Mouse (Mus musculus) gastrocnemius, postnatal 25 days (tissue): ENCODE data around the gene Ddx47. TPM values are rescaled to one million over a fixed set of nuclear protein-coding genes. Genes with fewer than 3 reads are reported as not detected.

Experiments used
- DNase-seq: peaks from one replicate; pipeline ENCODE4 v3.0.0; 2022
- total RNA-seq, 2 experiments: library from RNA; stranded (reverse); gene quantifications; 1 replicate in 1 of 2; 2 replicates in 1 of 2; pipeline ENCODE4 v1.2.3; 2021

Gene Ddx47
- total RNA-seq, 2 experiments from 2014 or later = 26.1 to 26.4 TPM

DNA sequence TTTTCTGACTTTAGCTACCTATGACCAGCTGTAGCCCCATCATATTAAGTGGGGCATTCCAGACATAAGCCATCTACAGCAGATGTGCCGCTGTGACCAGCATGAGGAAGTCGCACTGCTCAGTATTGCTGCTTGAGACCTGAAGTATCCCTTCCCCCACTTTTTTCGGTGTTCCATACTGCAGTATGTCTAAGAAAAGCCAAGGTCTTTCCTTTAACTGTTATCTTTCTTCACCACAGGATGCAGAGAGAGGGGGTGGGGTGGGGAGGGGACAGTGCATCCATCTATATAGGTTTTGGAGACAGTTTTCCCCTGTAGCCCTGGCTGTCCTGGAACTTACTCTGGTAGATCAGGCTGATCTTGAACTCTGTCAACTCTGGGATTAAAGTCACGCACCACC is 5.0 kb upstream of the Ddx47 start:
- no peak for DNase-seq

DNA sequence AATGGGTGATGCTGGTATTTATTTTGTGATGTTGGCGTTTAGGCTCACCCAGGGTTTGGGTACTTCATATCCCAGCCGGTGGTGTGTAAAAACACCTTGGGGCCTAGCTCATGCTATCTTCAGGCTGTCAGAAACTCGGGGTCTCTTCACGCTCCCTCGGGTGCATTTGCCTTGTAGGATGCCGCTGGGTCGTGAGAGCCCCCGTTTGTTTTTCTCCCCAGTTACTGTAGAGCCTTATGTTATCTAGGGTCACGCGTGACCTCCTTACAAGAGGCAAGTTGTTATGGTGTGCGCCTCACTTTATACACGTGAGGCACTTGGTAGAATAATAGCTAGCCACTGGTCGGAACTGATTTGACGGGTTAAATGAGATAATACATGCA is 313 bp downstream of the Ddx47 start:
- DNase-seq = no peak

GRCm38 (mm10) chr6:135017211-135017610 is 5.8 kb downstream of the Ddx47 start:
- DNase-seq = no peak

GRCm38 (mm10) chr6:135019564-135019963 is 8.2 kb downstream of the Ddx47 start:
- DNase-seq = no peak

- no peak for DNase-seq
Measured at GRCm38 (mm10) chr6:135021633-135022032, 10.2 kb downstream of the Ddx47 start.

GRCm38 (mm10) chr6:135023379-135023778 is 12.0 kb downstream of the Ddx47 start:
- no peak for DNase-seq

- no peak for DNase-seq
Measured at GRCm38 (mm10) chr6:135024781-135025420, 13.5 kb downstream of the Ddx47 start.

DNA sequence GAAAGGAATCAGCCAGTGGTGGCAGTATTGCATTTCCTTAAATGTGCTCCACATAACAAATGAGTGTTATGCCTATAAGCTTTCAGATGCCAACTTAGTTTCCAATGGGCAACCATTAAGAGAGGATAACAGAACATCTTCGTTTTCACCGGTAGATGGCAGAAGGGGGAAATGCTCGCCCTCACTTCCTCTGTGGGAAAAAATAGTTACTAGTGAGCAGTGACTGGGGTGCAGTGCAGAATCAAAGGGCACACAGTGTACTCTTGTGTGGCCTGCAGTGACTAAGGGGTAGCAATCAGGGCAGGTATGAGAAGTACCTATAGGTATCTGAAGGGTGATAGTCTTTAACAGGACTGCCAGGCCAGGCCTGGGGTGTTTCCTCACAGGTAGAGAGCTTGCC is 14.8 kb downstream of the Ddx47 start:
- no peak for DNase-seq

DNA sequence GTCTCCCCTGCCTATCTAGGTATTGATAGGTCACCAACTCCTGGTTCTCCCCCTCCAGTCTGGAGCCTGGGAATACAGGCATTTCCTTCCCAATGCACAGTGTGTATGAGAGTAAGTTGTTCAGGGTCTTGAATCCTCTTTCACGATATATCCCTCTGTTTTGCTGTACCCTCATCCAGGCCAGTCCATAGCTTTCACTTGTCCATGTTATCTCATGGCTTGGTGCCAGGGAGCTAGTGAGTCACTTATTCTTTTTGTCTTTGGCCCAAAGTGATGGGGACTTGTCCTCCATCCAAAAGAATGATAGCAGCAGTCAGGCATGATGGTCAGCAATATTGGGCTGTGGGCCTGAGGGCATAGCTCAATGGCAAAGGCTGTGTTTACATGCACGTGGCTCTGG is 15.3 kb downstream of the Ddx47 start:
- no peak for DNase-seq

DNA sequence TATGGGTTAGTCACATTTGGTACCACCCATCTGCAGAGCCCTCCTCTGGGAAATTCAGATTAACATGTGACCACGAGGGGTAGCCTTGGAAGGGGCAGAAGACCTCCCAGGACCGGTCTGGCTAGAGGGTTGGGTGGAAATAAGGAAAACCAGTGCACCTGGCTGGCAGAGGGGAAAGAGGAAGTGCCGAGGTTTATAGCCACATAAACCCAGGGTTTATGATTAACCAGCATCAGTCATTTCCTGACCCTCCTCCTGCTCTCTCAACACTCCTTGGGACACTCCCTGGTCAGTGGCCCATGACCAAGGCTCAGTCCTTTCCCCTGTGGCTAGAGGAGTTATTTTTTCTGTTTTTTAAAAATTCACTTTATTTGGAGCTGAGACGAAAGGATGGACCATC is 17.8 kb downstream of the Ddx47 start:
- no peak for DNase-seq

DNA sequence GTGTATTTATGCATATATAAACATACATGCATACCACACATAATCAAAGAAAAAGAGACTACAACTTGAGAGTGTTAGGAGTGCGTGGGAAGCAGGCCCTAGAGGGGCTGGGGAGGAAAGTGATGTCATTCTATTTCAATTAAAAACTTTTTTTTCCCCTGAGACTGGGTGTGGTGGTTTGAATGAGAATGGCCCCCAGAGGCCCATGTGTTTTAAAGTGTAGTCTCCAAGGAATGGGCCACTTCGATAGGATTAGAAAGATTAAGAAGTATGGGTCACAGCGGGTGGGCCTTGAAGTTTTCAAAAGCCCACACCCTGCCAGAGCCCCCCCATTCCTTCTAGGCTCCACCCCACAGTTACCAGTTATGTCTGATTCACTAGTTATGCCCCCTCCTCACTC is 27.3 kb downstream of the Ddx47 start:
- no peak for DNase-seq

DNA sequence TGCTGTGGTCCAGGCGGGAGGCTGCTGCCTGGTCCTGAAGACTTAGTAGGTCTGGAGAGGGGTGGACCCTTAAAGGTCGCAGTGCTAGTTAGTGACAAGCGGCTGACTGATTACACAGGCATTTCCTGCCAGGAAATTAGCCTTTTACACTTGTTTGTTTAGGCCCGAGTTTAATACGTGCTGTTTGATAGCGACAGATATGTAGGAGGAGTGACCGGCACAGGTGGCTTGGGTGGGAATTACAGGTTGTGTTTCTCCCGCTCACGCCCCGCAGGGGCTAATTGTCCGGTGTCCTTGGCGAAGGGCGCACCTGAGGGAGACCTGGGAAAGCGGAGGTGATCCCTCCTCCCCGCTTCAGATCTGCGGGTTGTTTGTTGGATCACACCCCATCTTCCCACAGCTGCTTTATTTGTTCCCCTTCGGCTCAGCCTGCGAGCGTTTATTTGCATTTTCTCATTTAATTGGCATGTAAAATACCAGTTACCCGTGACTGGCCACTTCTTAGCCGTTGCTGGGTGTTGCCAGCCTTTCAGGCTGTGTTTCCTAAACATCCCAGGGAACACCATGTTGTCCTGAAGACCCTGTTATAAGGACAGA is 29.0 kb downstream of the Ddx47 start:
- DNase-seq = no peak

GRCm38 (mm10) chr6:135041930-135042329 is 30.5 kb downstream of the Ddx47 start:
- DNase-seq = no peak

DNA sequence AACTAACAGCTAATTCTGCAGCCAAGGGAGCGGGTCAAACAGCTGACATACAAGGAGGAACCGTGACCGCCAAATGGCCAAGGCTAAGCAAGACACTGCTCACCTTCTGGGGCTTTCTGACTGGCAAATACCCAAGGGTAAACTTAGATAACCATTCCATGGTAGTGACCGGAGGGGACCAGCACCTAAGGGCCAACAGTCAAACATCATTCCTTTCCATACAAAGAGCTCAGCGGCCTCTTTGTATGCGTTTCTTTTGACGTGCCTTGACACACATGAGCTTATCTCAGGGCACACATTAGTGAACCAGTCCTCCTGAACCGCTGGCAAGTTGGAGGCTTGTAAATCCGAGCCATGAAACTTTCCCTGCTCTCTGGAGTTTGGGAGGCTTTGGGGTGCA is 35.9 kb downstream of the Ddx47 start:
- no peak for DNase-seq

GRCm38 (mm10) chr6:135048509-135048908 is 37.1 kb downstream of the Ddx47 start:
- DNase-seq = no peak

- DNase-seq = no peak
Measured at GRCm38 (mm10) chr6:135048956-135049355, 37.5 kb downstream of the Ddx47 start.

- DNase-seq = no peak
Measured at GRCm38 (mm10) chr6:135053789-135054188, 42.4 kb downstream of the Ddx47 start.

- no peak for DNase-seq
Measured at GRCm38 (mm10) chr6:135055882-135056281, 44.5 kb downstream of the Ddx47 start.

- no peak for DNase-seq
Measured at GRCm38 (mm10) chr6:135060728-135061127, 49.3 kb downstream of the Ddx47 start.

- DNase-seq = no peak
Measured at GRCm38 (mm10) chr6:135064621-135065020, 53.2 kb downstream of the Ddx47 start.

GRCm38 (mm10) chr6:135065236-135065957 is 54.0 kb downstream of the Ddx47 start, which contains the start of gene Gprc5a:
TSS of gene Gprc5a (plus strand) at chr6:135065651.
- no peak for DNase-seq

DNA sequence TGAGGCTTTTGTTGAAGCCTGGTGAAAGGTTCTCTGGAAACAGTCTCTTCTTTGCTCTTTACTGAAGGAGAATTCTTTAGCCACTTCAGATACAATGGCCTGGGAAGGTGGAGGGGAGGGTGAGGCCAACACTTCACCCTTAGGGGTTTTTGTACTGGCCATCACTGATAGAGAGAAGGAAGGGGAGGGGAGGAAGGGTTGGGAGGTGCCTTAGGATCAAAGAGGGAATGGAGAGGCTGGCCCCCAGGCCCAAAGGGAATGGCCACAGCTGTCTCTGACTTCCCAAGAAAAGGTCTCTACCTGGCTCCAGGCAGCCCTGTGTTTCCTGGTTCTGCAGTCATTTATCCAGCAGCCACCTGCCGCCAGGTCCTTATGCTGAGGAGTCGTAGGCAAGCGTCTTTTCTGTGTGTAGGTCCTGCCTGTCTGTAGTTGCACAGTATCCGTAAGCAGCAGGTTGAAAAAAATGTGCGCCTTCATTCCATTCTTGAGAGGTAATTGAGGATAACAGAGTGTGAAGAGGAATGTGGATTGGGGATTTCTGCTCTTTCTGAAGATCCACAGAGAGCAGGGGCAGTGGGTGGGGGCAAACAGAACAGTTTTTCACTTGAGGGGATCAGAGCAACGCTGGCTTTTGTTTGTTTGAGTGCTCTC is 55.5 kb downstream of the Ddx47 start:
- DNase-seq = no peak

DNA sequence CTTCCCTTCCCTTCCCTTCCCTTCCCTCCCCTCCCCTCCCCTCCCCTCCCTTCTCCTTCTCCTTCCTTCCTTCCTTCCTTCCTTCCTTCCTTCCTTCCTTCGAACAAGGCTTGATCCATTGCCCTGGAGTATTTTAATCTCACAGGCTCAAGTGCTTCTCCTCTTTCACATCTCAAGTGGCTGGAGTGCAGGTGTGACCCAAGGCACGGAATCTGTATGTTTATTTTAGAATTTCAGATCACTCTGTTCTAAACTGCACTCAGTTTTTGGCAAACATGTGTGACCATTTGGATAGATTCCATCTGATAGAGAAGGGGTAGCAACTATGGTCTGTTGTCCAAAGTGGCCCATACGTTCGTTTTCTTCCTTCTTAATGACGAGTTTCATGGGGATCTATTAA is 56.8 kb downstream of the Ddx47 start:
- no peak for DNase-seq
